Mouse (Mus musculus): ENCODE results near the gene Brwd1.
A peak's percentile ranks its signal among the peaks of the same experiment; 100 is the strongest.
"Not testable (repeated sequence)": the region's sequence is repeated elsewhere in the genome, so short reads cannot be mapped to it uniquely, and the experiment has no call there.

Gene Brwd1

GRCm38 (mm10) chr16:96081331-96081730, 995 bp downstream of the Brwd1 start:
- DNase-seq (ENCODE audit: low spot score in 2 of 2): peak; percentile 85 to 87

- DNase-seq (ENCODE audit: low spot score in 2 of 2): no peak
Observed at GRCm38 (mm10) chr16:96080524-96080923, 1.8 kb downstream of the Brwd1 start.

- no peak for DNase-seq (ENCODE audit: low spot score in 2 of 2)
Observed at GRCm38 (mm10) chr16:96068364-96068763, 14.0 kb downstream of the Brwd1 start.

GRCm38 (mm10) chr16:96066174-96066573, 16.2 kb downstream of the Brwd1 start:
- DNase-seq (ENCODE audit: low spot score in 2 of 2): no peak

GRCm38 (mm10) chr16:96064649-96065048, 17.7 kb downstream of the Brwd1 start:
- peak in 1 of 2 experiments; percentile 66 for DNase-seq (ENCODE audit: low spot score in 2 of 2)

GRCm38 (mm10) chr16:96044096-96044495, 38.2 kb downstream of the Brwd1 start:
- DNase-seq (ENCODE audit: low spot score in 2 of 2): no peak

GRCm38 (mm10) chr16:96040691-96041090, 41.6 kb downstream of the Brwd1 start:
- DNase-seq (ENCODE audit: low spot score in 2 of 2): no peak

GRCm38 (mm10) chr16:96039538-96039937, 42.8 kb downstream of the Brwd1 start:
- DNase-seq (ENCODE audit: low spot score in 2 of 2): no peak

GRCm38 (mm10) chr16:96034473-96034872, 47.9 kb downstream of the Brwd1 start:
- no peak for DNase-seq (ENCODE audit: low spot score in 2 of 2)

- DNase-seq (ENCODE audit: low spot score in 2 of 2): no peak
Observed at GRCm38 (mm10) chr16:96032368-96033043, 49.8 kb downstream of the Brwd1 start.

GRCm38 (mm10) chr16:96030476-96031102, 51.7 kb downstream of the Brwd1 start:
- DNase-seq (ENCODE audit: low spot score in 2 of 2): no peak

GRCm38 (mm10) chr16:96026256-96026655, 56.1 kb downstream of the Brwd1 start:
- DNase-seq (ENCODE audit: low spot score in 2 of 2): no peak

GRCm38 (mm10) chr16:96025244-96025643, 57.1 kb downstream of the Brwd1 start:
- no peak for DNase-seq (ENCODE audit: low spot score in 2 of 2)

- no peak for DNase-seq (ENCODE audit: low spot score in 2 of 2)
Observed at GRCm38 (mm10) chr16:96021045-96021444, 61.3 kb downstream of the Brwd1 start.

- DNase-seq (ENCODE audit: low spot score in 2 of 2): not testable (repeated sequence)
Observed at GRCm38 (mm10) chr16:96009124-96009523, 73.2 kb downstream of the Brwd1 start.

GRCm38 (mm10) chr16:96004278-96004677, 78.0 kb downstream of the Brwd1 start:
- not testable (repeated sequence) for DNase-seq (ENCODE audit: low spot score in 2 of 2)

GRCm38 (mm10) chr16:95999291-95999690, 83.0 kb downstream of the Brwd1 start:
- no peak for DNase-seq (ENCODE audit: low spot score in 2 of 2)

- no peak for DNase-seq (ENCODE audit: low spot score in 2 of 2)
Observed at GRCm38 (mm10) chr16:95996156-95996555, 86.2 kb downstream of the Brwd1 start.

- not testable (repeated sequence) for DNase-seq (ENCODE audit: low spot score in 2 of 2)
Observed at GRCm38 (mm10) chr16:95994576-95994975, 87.8 kb downstream of the Brwd1 start.

GRCm38 (mm10) chr16:95992596-95992995, 89.7 kb downstream of the Brwd1 start:
- DNase-seq (ENCODE audit: low spot score in 2 of 2): no peak

- no peak for DNase-seq (ENCODE audit: low spot score in 2 of 2)
Observed at GRCm38 (mm10) chr16:95991122-95991900, 91.0 kb downstream of the Brwd1 start.

- peak; percentile 96 to 99 for DNase-seq (ENCODE audit: low spot score in 2 of 2)
Observed at GRCm38 (mm10) chr16:95990462-95991121, 91.7 kb downstream of the Brwd1 start, which contains the start of gene Psmg1. Gene Psmg1, minus strand, starts transcription at chr16:95990960.

All from urinary bladder, postnatal 4 days (tissue).